9 mouse cellular contexts compared by ENCODE assay signal in genomic region chr6:22875614-22876541, GRCm38 (mm10). TPM values are rescaled to one million over a fixed set of nuclear protein-coding genes. Genes with fewer than 3 reads are reported as not detected.
DNase-seq lines count a peak whose midpoint lies in the region; ATAC-seq lines count a peak whose summit lies in the region.
"Had no signal": no experiment of that assay in that cellular context is flagged by ENCODE, and none has a peak within 500 bp of the region (broad histone marks: within the 10 kb centered on the region; RNA-seq: fewer than 3 reads in every experiment).

No protein-coding gene starts in this region.

- DNase-seq in cerebellum, postnatal 10 days: peak; percentile 55 to 61
- no peak for DNase-seq in cerebellum, adult 11-12 months
- DNase-seq in lung, postnatal 36 days: no peak
- DNase-seq in layer of hippocampus, postnatal 25 days (ENCODE audit: extremely low spot score in 1 of 2, low spot score in 1 of 2): peak; percentile 38 to 51
- DNase-seq in spleen, postnatal 14 days (ENCODE audit: low spot score in 2 of 2): no peak

- WGBS in lung, embryonic 16.5 days: 3% methylated on average over 44 of the region's 45 CpGs
- 1% methylated on average over 43 of the region's 45 CpGs for WGBS in forebrain, embryonic 13.5 days
- WGBS in neural tube, embryonic 12.5 days: 2% methylated on average over 45 of the region's 45 CpGs

- no peak overlapping the region for H3K27ac ChIP-seq in lung, embryonic 16.5 days (ENCODE audit: low read length)
- H3K27ac ChIP-seq in forebrain, embryonic 13.5 days: peak overlapping the region; percentile 82
- H3K27ac ChIP-seq in neural tube, embryonic 12.5 days: peak overlapping the region; percentile 46; the same call in 1 of the 2 replicates

- no peaks in the 10 kb centered on the region for H3K9me3 ChIP-seq in lung, embryonic 16.5 days (ENCODE audit: control insufficient read depth, low read length)
- H3K9me3 ChIP-seq in forebrain, embryonic 13.5 days (replicated peaks): no peaks in the 10 kb centered on the region
- H3K9me3 ChIP-seq in neural tube, embryonic 12.5 days: no peaks in the 10 kb centered on the region

- peak; percentile 69 for ATAC-seq in lung, embryonic 16.5 days (ENCODE audit: low read depth)
- ATAC-seq in forebrain, embryonic 13.5 days: peak; percentile 78
- peak; percentile 83 for ATAC-seq in neural tube, embryonic 12.5 days (ENCODE audit: low FRiP score, low read depth)

- peaks cover 3% of the 10 kb centered on the region; the same call in 1 of the 2 replicates for H3K4me1 ChIP-seq in lung, embryonic 16.5 days (replicated peaks; ENCODE audit: control insufficient read depth, insufficient read depth, low read length)
- H3K4me1 ChIP-seq in forebrain, embryonic 13.5 days: peaks cover 49% of the 10 kb centered on the region
- peaks cover 10% of the 10 kb centered on the region for H3K4me1 ChIP-seq in neural tube, embryonic 12.5 days

- peak overlapping the region; percentile 62 for H3K9ac ChIP-seq in lung, embryonic 16.5 days (ENCODE audit: low read length)
- H3K9ac ChIP-seq in forebrain, embryonic 13.5 days: peak overlapping the region; percentile 92
- peak overlapping the region; percentile 73 for H3K9ac ChIP-seq in neural tube, embryonic 12.5 days

- H3K36me3 ChIP-seq in lung, embryonic 16.5 days (ENCODE audit: control insufficient read depth, insufficient read depth, low read length): no peaks in the 10 kb centered on the region
- no peaks in the 10 kb centered on the region for H3K36me3 ChIP-seq in forebrain, embryonic 13.5 days (ENCODE audit: poor library complexity, severe bottlenecking)
- H3K36me3 ChIP-seq in neural tube, embryonic 12.5 days: no peaks in the 10 kb centered on the region

- H3K4me2 ChIP-seq in lung, embryonic 16.5 days (ENCODE audit: low read depth, low read length): peak overlapping the region; percentile 97
- peak overlapping the region; percentile 84 for H3K4me2 ChIP-seq in forebrain, embryonic 13.5 days
- H3K4me2 ChIP-seq in neural tube, embryonic 12.5 days (replicated peaks): peak overlapping the region; percentile 91

- H3K4me3 ChIP-seq in lung, embryonic 16.5 days (ENCODE audit: low read length): peak overlapping the region; percentile 61
- peak overlapping the region; percentile 79 for H3K4me3 ChIP-seq in forebrain, embryonic 13.5 days
- peak overlapping the region; percentile 62 for H3K4me3 ChIP-seq in neural tube, embryonic 12.5 days

- peaks cover 11% of the 10 kb centered on the region for H3K27me3 ChIP-seq in lung, embryonic 16.5 days (ENCODE audit: control insufficient read depth, insufficient read depth, low read depth, low read length)
- no peaks in the 10 kb centered on the region for H3K27me3 ChIP-seq in forebrain, embryonic 13.5 days
- H3K27me3 ChIP-seq in neural tube, embryonic 12.5 days (replicated peaks): no peaks in the 10 kb centered on the region

RNA-seq across cellular contexts. Expression of gene Ptprz1, which starts 0.6 kb away (rescaled TPM):
- polyA plus RNA-seq in lung, embryonic 16.5 days (2015; fragmentation: Nextera tagmentation; extraction: Ambion mirVana): 2.7 and 3.2 TPM in 2 replicates
- polyA plus RNA-seq in forebrain, embryonic 13.5 days (2015; fragmentation: Nextera tagmentation; extraction: Ambion mirVana): 82.0 and 95.1 TPM in 2 replicates
- total RNA-seq in layer of hippocampus, postnatal 25 days (2021): 100 to 1,000 TPM; 133 to 153 TPM
- 23.6 and 24.3 TPM in 2 replicates for polyA plus RNA-seq in neural tube, embryonic 12.5 days (2016; fragmentation: Nextera tagmentation; extraction: Ambion mirVana)
- polyA plus RNA-seq: C2C12 had no signal

Comparison
In these comparisons a context has a peak if more than half of its experiments do, and no peak if none do; other contexts are left out.
1. DNase-seq: peak in cerebellum, postnatal 10 days (2 of 2) and layer of hippocampus, postnatal 25 days (2 of 2); none in cerebellum, adult 11-12 months (single experiment), lung, postnatal 36 days (single experiment) and spleen, postnatal 14 days (0 of 2).
2. Peak in every context shown above with its lines, with median percentiles within 50 percentile points of each other: ATAC-seq, H3K4me2 ChIP-seq, H3K4me3 ChIP-seq and H3K9ac ChIP-seq.